Comparison of ENCODE assay signal across 8 mouse cellular contexts in the genomic region with DNA sequence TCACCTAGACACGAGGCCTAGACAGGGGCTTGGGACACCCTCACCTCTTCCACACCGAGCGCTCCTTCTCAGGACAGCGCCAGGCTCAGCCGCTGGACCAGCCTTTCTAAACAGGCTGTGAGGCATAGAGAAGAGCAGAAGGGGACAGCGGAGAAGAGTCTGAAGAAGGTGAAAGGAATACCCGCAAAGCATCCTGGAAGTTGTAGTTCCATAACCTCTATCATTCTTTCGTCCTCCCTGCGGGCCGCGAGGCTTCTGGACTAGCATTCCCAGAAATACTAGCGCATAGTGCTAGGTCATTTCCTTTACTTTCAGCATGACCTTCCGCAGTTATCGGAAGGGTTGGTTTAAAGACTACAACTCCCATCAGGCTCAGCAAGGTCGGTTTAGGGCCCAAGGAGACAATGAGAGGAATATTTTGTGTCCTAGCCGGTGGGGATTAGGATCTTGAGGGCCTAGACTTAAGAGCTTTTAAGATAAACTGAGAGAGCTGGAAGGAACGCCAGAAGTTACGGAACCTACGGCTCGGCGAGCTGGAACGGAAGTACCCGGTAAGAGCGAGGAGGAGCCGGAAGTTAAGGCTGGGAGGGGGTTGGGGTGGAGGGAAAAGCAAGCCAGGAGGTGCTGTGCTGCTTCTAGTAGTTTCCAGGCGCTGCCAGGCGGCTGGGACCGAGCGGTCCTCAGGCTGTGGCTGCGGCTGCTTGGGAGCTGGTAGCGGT. TPM values are rescaled to one million over a fixed set of nuclear protein-coding genes. Genes with fewer than 3 reads are reported as not detected.
A peak's percentile ranks its signal among the peaks of the same experiment; 100 is the strongest.
DNase-seq lines count a peak whose midpoint lies in the region; ATAC-seq and TF ChIP-seq lines count a peak whose summit lies in the region.

A gene (minus strand): TSS at position 149 of the 719 bp plus-strand sequence.
A gene (plus strand): TSS at position 372 of the 719 bp plus-strand sequence.

- no peak for TF ChIP-seq CTCF in C2C12 (IDR thresholded peaks at IDR 0.05; ENCODE audit: control insufficient read depth, insufficient read depth, insufficient read length)

- H3K9ac ChIP-seq in kidney, embryonic 15.5 days, result peak within 1 kb of the TSS; percentile 84

- H3K4me2 ChIP-seq in kidney, embryonic 15.5 days, result peak within 1 kb of the TSS; percentile 79

- peak within 1 kb of the TSS; percentile 94 for H3K27ac ChIP-seq in heart, embryonic 10.5 days
- H3K27ac ChIP-seq in kidney, embryonic 15.5 days, result peak within 1 kb of the TSS; percentile 94

- peaks cover 31% of the 10 kb centered on the region for H3K79me3 ChIP-seq in C2C12 (ENCODE audit: low read depth)

- under 1% methylated on average over 31 of the region's 31 CpGs for WGBS in heart, embryonic 10.5 days
- WGBS in kidney, embryonic 15.5 days, result under 1% methylated on average over 31 of the region's 31 CpGs

- H3K4me1 ChIP-seq in heart, embryonic 10.5 days, result peaks cover 14% of the 10 kb centered on the region
- peaks cover 17% of the 10 kb centered on the region for H3K4me1 ChIP-seq in kidney, embryonic 15.5 days

- H3K27me3 ChIP-seq in C2C12 (ENCODE audit: control insufficient read depth, insufficient read depth, insufficient read length), result no peaks in the 10 kb centered on the region
- no peaks in the 10 kb centered on the region for H3K27me3 ChIP-seq in heart, embryonic 10.5 days (ENCODE audit: insufficient read depth, poor library complexity, severe bottlenecking)
- no peaks in the 10 kb centered on the region for H3K27me3 ChIP-seq in kidney, embryonic 15.5 days

- H3ac ChIP-seq in C2C12 (ENCODE audit: control insufficient read depth, insufficient read length, low read depth), result peak within 1 kb of the TSS; percentile 95

- DNase-seq in brain, adult 2 months (ENCODE audit: low read depth, low spot score), result peak; percentile 99
- DNase-seq in heart, embryonic 10.5 days (ENCODE audit: low spot score), result peak; percentile 97
- peak; percentile 92 for DNase-seq in liver
- DNase-seq in spleen, postnatal 4 days (ENCODE audit: low spot score in 2 of 2), result peak; percentile 83 to 87

- no peaks in the 10 kb centered on the region for H3K9me3 ChIP-seq in heart, embryonic 10.5 days
- H3K9me3 ChIP-seq in kidney, embryonic 15.5 days (replicated peaks), result no peaks in the 10 kb centered on the region

- H3K79me2 ChIP-seq in C2C12 (ENCODE audit: control insufficient read depth, insufficient read depth), result peaks cover 57% of the 10 kb centered on the region

- peaks cover 48% of the 10 kb centered on the region for H3K36me3 ChIP-seq in C2C12 (ENCODE audit: control insufficient read depth, insufficient read depth)
- peaks cover 57% of the 10 kb centered on the region for H3K36me3 ChIP-seq in heart, embryonic 10.5 days
- H3K36me3 ChIP-seq in kidney, embryonic 15.5 days, result peaks cover 55% of the 10 kb centered on the region

- peak; percentile 96 for ATAC-seq in erythroblast, adult 5-6 weeks (replicated peaks; ENCODE audit: low FRiP score, poor library complexity, severe bottlenecking)
- ATAC-seq in kidney, embryonic 15.5 days (replicated peaks; ENCODE audit: low FRiP score), result peak; percentile 97
- peak; percentile 97 for ATAC-seq in monocyte, adult 5-6 weeks (replicated peaks; ENCODE audit: insufficient number of reproducible peaks, low FRiP score, low TSS enrichment, poor library complexity, severe bottlenecking)

- peak within 1 kb of the TSS; percentile 85 for H3K4me3 ChIP-seq in C2C12 (ENCODE audit: insufficient read depth, poor library complexity, severe bottlenecking)
- peak within 1 kb of the TSS; percentile 80 for H3K4me3 ChIP-seq in heart, embryonic 10.5 days
- peak within 1 kb of the TSS; percentile 76 for H3K4me3 ChIP-seq in kidney, embryonic 15.5 days (replicated peaks)

TF ChIP-seq in C2C12, 6 proteins besides CTCF, POLR2A, EP300 and RAD21:
- TF ChIP-seq FOSL1 (IDR thresholded peaks at IDR 0.05; ENCODE audit: insufficient read depth, low read length, poor library complexity, severe bottlenecking) (no peak), MYOG (IDR thresholded peaks at IDR 0.05; ENCODE audit: control insufficient read depth, extremely low read depth, insufficient read length) (no peak), USF1 (IDR thresholded peaks at IDR 0.05; ENCODE audit: low read depth) (no peak)

RNA-seq across cellular contexts. Expression of the first gene that starts in this region (rescaled TPM):
- polyA plus RNA-seq in C2C12 (2012; fragmentation: generic; extraction: Trizol), result 23.2 TPM
- 5.9 and 16.7 TPM in 2 replicates for total RNA-seq in erythroblast, adult 5-6 weeks (2015; ENCODE audit: low replicate concordance)
- 5.9 and 6.6 TPM in 2 replicates for total RNA-seq in erythroblast, adult 5-6 weeks (2017; ENCODE audit: low replicate concordance)
- 37.4 and 39.7 TPM in 2 replicates for polyA plus RNA-seq in heart, embryonic 10.5 days (2016; fragmentation: Nextera tagmentation; extraction: Ambion mirVana)
- 44.4 and 46.6 TPM in 2 replicates for polyA plus RNA-seq in kidney, embryonic 15.5 days (2015; fragmentation: Nextera tagmentation; extraction: Ambion mirVana)
- total RNA-seq in monocyte, adult 5-6 weeks (2017), result 29.4 to 34.9 TPM (median 34.6 TPM) in 3 replicates

RNA-seq across cellular contexts. Expression of the second gene that starts in this region (rescaled TPM):
- polyA plus RNA-seq in C2C12 (2012; fragmentation: generic; extraction: Trizol), result 226 TPM
- total RNA-seq in erythroblast, adult 5-6 weeks (2015; ENCODE audit: low replicate concordance), result 17.9 and 19.2 TPM in 2 replicates
- 53.0 and 74.6 TPM in 2 replicates for total RNA-seq in erythroblast, adult 5-6 weeks (2017; ENCODE audit: low replicate concordance)
- polyA plus RNA-seq in heart, embryonic 10.5 days (2016; fragmentation: Nextera tagmentation; extraction: Ambion mirVana), result 237 and 277 TPM in 2 replicates
- polyA plus RNA-seq in kidney, embryonic 15.5 days (2015; fragmentation: Nextera tagmentation; extraction: Ambion mirVana), result 235 and 248 TPM in 2 replicates
- 175 to 197 TPM (median 181 TPM) in 3 replicates for total RNA-seq in monocyte, adult 5-6 weeks (2017)

Comparison
In these comparisons a context has a peak if more than half of its experiments do, and no peak if none do; other contexts are left out.
1. Peak in every context shown above with its lines: DNase-seq, ATAC-seq, H3K4me3 ChIP-seq and H3K27ac ChIP-seq.